Mouse (Mus musculus) liver, embryonic 14 days (tissue): ENCODE results near the gene Prkaa2. TPM values are rescaled to one million over a fixed set of nuclear protein-coding genes. Genes with fewer than 3 reads are reported as not detected.

Source experiments
- polyA plus RNA-seq: library from polyadenylated mRNA; depleted of rRNA; stranded (reverse); fragments of >200 nt; gene quantifications from 2 replicates; pipeline ENCODE4 v1.2.3, GENCODE M21; 2012; rRNA removed

The Prkaa2 gene
- 0.17 and 0.18 TPM in 2 replicates for polyA plus RNA-seq

GRCm38 (mm10) chr4:105109199-105109989, at the start of gene Prkaa2:
Gene Prkaa2 (minus strand): TSS chr4:105109890.

GRCm38 (mm10) chr4:105157276-105158168, 47.8 kb upstream of the Prkaa2 start, which contains the start of gene Plpp3:
Gene Plpp3 (plus strand): TSS chr4:105157347.

Other genes with a start within 250 kb of the Prkaa2 start
- 12.4 and 13.2 TPM in 2 replicates for gene C8a, start 233.5 kb downstream of the Prkaa2 start, polyA plus RNA-seq
- gene Fyb2, start 196.4 kb downstream of the Prkaa2 start, polyA plus RNA-seq, result 0.11 and 0.15 TPM in 2 replicates
- gene Plpp3, start 47.5 kb upstream of the Prkaa2 start, polyA plus RNA-seq, result 5.3 and 5.6 TPM in 2 replicates